Mouse (Mus musculus) embryonic stem cell, embryonic (primary cell): Measurements from ENCODE around the gene Gale.

Experiments
- CTCF ChIA-PET, 4 experiments: fragments of 300-600 bp in 2 of 4; fragments of 350-600 bp in 2 of 4; sonication (Branson Sonifier 250); formaldehyde crosslinking; loops; one replicate each; lab custom pipeline; 2022; ENCODE audit warnings: inconsistent platforms in 2 of 4; lab: Charles Lee
- POLR2A ChIA-PET, 4 experiments: fragments of 300-600 bp in 2 of 4; fragments of 350-600 bp in 2 of 4; sonication (Branson Sonifier 250); formaldehyde crosslinking; loops; one replicate each; lab custom pipeline; 2022; ENCODE audit warnings: antibody characterized with exemption in 4 of 4, inconsistent platforms in 1 of 4; lab: Charles Lee

The Gale gene

GRCm38 (mm10) chr4:135995118-135995517 is 31.6 kb downstream of the Gale start:
- ChIA-PET CTCF (no interaction called here), POLR2A (interaction anchor here in 2 of 4 experiments (0.8 to 2.4 kb wide), 3 partner anchors 22 to 58 kb away, joined by 3 to 6 read pairs (median 5); partner anchors contain the start of gene Rpl11 (in 1 of the 2))

DNA sequence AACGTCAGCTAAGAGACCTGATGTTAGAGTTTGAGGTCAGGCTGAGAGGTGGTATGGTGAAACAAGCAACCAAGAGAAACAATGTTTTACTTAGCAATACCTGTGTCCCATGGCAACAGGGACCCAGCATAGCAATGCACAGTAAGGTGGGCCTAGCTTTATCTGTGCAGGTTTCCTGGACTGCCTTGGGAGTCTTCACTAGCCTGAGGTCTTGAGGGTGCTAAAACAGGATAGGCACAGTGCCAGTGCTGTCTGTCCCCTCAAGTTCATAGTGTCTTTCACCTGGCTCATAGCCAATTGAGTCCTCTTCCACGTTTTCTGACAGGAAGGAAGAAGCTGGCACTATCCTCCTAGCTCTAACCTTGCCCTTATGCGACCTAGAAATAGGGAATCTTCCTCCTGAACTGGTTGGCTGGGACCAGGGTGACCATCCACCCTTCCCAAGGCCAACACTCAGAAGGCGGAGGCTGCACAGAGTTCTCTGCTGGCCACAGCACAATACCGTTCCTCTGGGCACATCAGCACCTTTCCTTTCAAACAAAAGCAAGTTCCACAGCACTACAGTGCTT is 40.7 kb downstream of the Gale start:
- POLR2A ChIA-PET, result interaction anchor here in 1 of 4 experiments (0.5 to 1.3 kb wide), 4 partner anchors 9 to 779 kb away, joined by 3 read pairs; no protein-coding TSS in a partner anchor
- CTCF ChIA-PET, result no interaction called here

GRCm38 (mm10) chr4:136004921-136005320 is 41.4 kb downstream of the Gale start:
- ChIA-PET POLR2A (interaction anchor here in 1 of 4 experiments (1.3 to 2.7 kb wide), 3 partner anchors 15 to 27 kb away, joined by 3 to 7 read pairs (median 3); no protein-coding TSS in a partner anchor), CTCF (no interaction called here)

DNA sequence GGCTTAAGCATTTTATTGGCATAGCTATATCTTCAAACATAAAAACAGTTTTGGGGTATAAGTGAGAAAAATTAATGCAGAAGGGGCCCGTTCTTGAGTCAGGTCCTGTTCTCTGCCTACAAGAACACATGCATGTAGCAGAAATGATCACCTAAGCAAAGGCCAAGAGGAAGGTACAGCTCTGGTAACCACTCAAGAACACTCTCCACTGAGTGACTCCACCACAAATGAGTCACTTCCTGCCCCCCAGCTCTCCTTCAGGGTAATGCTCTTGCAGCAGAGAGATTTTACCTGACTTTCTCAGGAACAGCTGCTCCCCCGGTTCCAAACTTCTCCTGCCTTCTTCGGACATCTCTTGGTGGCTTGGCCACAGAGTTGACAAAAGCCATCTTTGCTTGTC is 43.3 kb downstream of the Gale start:
- CTCF ChIA-PET, result no interaction called here
- POLR2A ChIA-PET, result interaction anchor here in 2 of 4 experiments (0.5 to 2.7 kb wide), 6 partner anchors 13 to 47 kb away, joined by 3 to 7 read pairs (median 4); partner anchors contain the start of gene Rpl11 (in 2 of the 2)

GRCm38 (mm10) chr4:136008782-136009447 is 45.4 kb downstream of the Gale start:
- POLR2A ChIA-PET, result interaction anchor here in 3 of 4 experiments (0.6 to 2.1 kb wide), 5 partner anchors 12 to 42 kb away, joined by 3 to 11 read pairs (median 3); partner anchors contain the start of genes Eloa (in 1 of the 3) and Pithd1 (in 1 of the 3)
- CTCF ChIA-PET, result interaction anchor here in 1 of 4 experiments (0.6 to 0.7 kb wide), 2 partner anchors 24 to 1525 kb away, joined by 3 to 4 read pairs; no protein-coding TSS in a partner anchor

DNA sequence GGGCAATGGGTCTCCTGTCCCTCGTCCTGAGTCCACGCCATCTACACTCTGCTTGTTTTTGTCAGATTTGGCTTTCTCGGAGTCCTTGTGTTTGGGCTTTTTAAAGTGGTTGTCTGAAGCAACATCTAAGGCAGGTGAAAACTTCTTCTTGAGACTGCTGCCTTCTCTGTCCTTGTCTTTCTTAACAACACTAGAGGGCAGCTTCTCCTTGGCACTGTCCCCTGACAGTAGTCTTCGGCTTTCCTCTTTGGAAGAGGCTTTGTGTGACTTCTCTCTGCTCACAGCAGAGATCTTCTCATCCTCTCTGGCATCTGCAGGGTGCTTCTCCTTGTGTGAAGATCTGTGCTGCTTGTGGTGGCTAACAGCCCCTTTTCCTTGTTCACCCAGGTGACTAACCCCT is 47.1 kb downstream of the Gale start:
- ChIA-PET POLR2A (interaction anchor here in 2 of 4 experiments (0.9 to 1.5 kb wide), 4 partner anchors 10 to 43 kb away, joined by 3 to 6 read pairs (median 4); partner anchors contain the start of gene Rpl11 (in 1 of the 2)), CTCF (interaction anchor here in 1 of 4 experiments (1.0 kb wide), 2 partner anchors 16 to 43 kb away, joined by 3 read pairs; partner anchors contain the start of gene Rpl11)

GRCm38 (mm10) chr4:136016059-136016602 is 52.6 kb downstream of the Gale start:
- CTCF ChIA-PET, result interaction anchor here in 1 of 4 experiments (0.6 to 1.4 kb wide), 5 partner anchors 12 to 280 kb away, joined by 3 to 6 read pairs (median 3); no protein-coding TSS in a partner anchor
- POLR2A ChIA-PET, result interaction anchor here in 2 of 4 experiments (0.7 to 1.4 kb wide), 4 partner anchors 10 to 162 kb away, joined by 3 to 5 read pairs (median 4); partner anchors contain the start of gene Rpl11 (in 1 of the 2)
